Comparison of ENCODE assay signal across 9 mouse cellular contexts in the genomic region with DNA sequence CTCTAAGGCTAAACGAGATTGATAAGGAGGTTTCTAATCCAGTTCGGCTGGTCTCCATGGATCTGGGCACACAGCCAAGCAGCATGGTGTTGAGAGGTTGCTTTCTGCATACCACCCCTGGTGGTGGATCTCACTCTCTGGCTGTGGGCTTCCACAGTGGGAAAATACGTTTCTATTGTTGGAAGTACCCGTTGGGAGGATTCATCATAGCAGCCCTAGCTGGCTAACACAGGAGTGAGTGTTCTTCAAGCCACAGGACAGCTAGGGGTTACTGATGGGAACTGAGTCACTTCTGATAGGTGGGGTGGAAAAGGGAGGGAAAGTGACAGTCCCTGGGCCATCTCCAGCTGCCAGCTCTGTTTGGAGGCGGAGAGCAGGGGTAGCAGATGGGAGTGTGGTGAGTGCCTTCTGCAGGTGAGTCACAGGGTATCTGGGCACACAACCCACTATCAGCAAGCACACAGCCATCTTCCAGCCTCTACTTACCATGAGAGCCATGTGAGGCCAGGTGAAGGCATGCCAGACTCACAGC.
A peak's percentile ranks its signal among the peaks of the same experiment; 100 is the strongest.
DNase-seq lines count a peak whose midpoint lies in the region; ATAC-seq and TF ChIP-seq lines count a peak whose summit lies in the region.
"Had no signal": no experiment of that assay in that cellular context is flagged by ENCODE, and none has a peak within 500 bp of the region (broad histone marks: within the 10 kb centered on the region; RNA-seq: fewer than 3 reads in every experiment).

No protein-coding gene starts in this region.

- H3K27me3 ChIP-seq in kidney, embryonic 16.5 days (ENCODE audit: insufficient read depth, low read length) = no peaks in the 10 kb centered on the region
- H3K27me3 ChIP-seq in kidney, adult 2 months (replicated peaks; ENCODE audit: control insufficient read depth, insufficient read depth, low read length) = no peaks in the 10 kb centered on the region
- no peaks in the 10 kb centered on the region for H3K27me3 ChIP-seq in forebrain, embryonic 12.5 days
- no peaks in the 10 kb centered on the region for H3K27me3 ChIP-seq in myocyte (ENCODE audit: control insufficient read depth, insufficient read depth, insufficient read length)

- no peak overlapping the region for H3K9ac ChIP-seq in kidney, embryonic 16.5 days (replicated peaks; ENCODE audit: low read length)
- H3K9ac ChIP-seq in forebrain, embryonic 12.5 days = no peak overlapping the region

- no peak for TF ChIP-seq POLR2A in kidney, adult 2 months (IDR thresholded peaks at IDR 0.05; ENCODE audit: low read depth, low read length)
- TF ChIP-seq POLR2A in myocyte (IDR thresholded peaks at IDR 0.05; ENCODE audit: insufficient read length, low read depth) = no peak

- H3K36me3 ChIP-seq in kidney, embryonic 16.5 days (ENCODE audit: insufficient read depth, low read length) = no peaks in the 10 kb centered on the region
- no peaks in the 10 kb centered on the region for H3K36me3 ChIP-seq in kidney, adult 2 months (ENCODE audit: control insufficient read depth, insufficient read depth, low read length)
- H3K36me3 ChIP-seq in forebrain, embryonic 12.5 days (replicated peaks) = no peaks in the 10 kb centered on the region
- H3K36me3 ChIP-seq in myocyte (ENCODE audit: control insufficient read depth, insufficient read depth) = no peaks in the 10 kb centered on the region

- WGBS in kidney, embryonic 16.5 days = 57% methylated on average over 5 of the region's 5 CpGs
- 50% methylated on average over 5 of the region's 5 CpGs for WGBS in kidney, adult 2 months
- 47% methylated on average over 5 of the region's 5 CpGs for WGBS in forebrain, embryonic 12.5 days

- no peak overlapping the region for H3ac ChIP-seq in myocyte (ENCODE audit: control insufficient read depth, insufficient read length)

- TF ChIP-seq CTCF in kidney, adult 2 months (conservative IDR thresholded peaks at IDR 0.05; ENCODE audit: insufficient read depth, insufficient read length, low read depth, low read length) = no peak

- ATAC-seq in kidney, embryonic 16.5 days (ENCODE audit: low FRiP score, low TSS enrichment) = peak; percentile 10; the same call in 1 of the 2 replicates
- ATAC-seq in forebrain, embryonic 12.5 days (ENCODE audit: low FRiP score) = peak; percentile 39; the same call in 1 of the 2 replicates

- H3K4me1 ChIP-seq in kidney, embryonic 16.5 days (ENCODE audit: insufficient read depth, low read length) = peaks cover 26% of the 10 kb centered on the region
- 0 out of 2 replicates have a peak, but pooled peaks cover 4% of the 10 kb centered on the region for H3K4me1 ChIP-seq in kidney, adult 2 months (ENCODE audit: control insufficient read depth, insufficient read depth, low read length)
- H3K4me1 ChIP-seq in forebrain, embryonic 12.5 days = peaks cover 15% of the 10 kb centered on the region; the same call in 1 of the 2 replicates

- H3K4me3 ChIP-seq in kidney, embryonic 16.5 days (ENCODE audit: low read length) = no peak overlapping the region
- no peak overlapping the region for H3K4me3 ChIP-seq in kidney, adult 2 months (ENCODE audit: insufficient read depth, low read depth, low read length)
- no peak overlapping the region for H3K4me3 ChIP-seq in forebrain, embryonic 12.5 days (replicated peaks)
- no peak overlapping the region for H3K4me3 ChIP-seq in myocyte
- H3K4me3 ChIP-seq: erythroblast, embryonic 14.5 days had no signal

- H3K4me2 ChIP-seq in kidney, embryonic 16.5 days (replicated peaks; ENCODE audit: low read depth, low read length) = no peak overlapping the region
- H3K4me2 ChIP-seq in forebrain, embryonic 12.5 days = no peak overlapping the region
- peak overlapping the region; percentile 54 for H3K4me2 ChIP-seq in myocyte (ENCODE audit: low read depth)

- no peak for DNase-seq in kidney, adult 2 months
- peak; percentile 69 for DNase-seq in Muller cell, postnatal 12 days (ENCODE audit: inconsistent ontology term)
- DNase-seq in layer of hippocampus, adult 8-10 months (ENCODE audit: low spot score in 2 of 2) = peak; percentile 49 to 60
- no peak for DNase-seq in embryo, embryonic 10.5 days (ENCODE audit: low spot score)
- DNase-seq in kidney, adult 18-20 months = no peak

- H3K27ac ChIP-seq in kidney, embryonic 16.5 days (ENCODE audit: low read length) = no peak overlapping the region
- H3K27ac ChIP-seq in kidney, adult 2 months (ENCODE audit: insufficient read depth, low read depth, low read length) = no peak overlapping the region
- no peak overlapping the region for H3K27ac ChIP-seq in forebrain, embryonic 12.5 days

- no peaks in the 10 kb centered on the region for H3K9me3 ChIP-seq in kidney, embryonic 16.5 days (ENCODE audit: low read length)
- H3K9me3 ChIP-seq in forebrain, embryonic 12.5 days = no peaks in the 10 kb centered on the region

- no peaks in the 10 kb centered on the region for H3K79me2 ChIP-seq in myocyte (ENCODE audit: control insufficient read depth, insufficient read depth)

TF ChIP-seq in myocyte, 11 proteins besides CTCF, POLR2A, EP300 and RAD21:
- TF ChIP-seq SRF (IDR thresholded peaks at IDR 0.05; ENCODE audit: control insufficient read depth, insufficient read length, low read depth) = no peak
- TF ChIP-seq E2F4 (IDR thresholded peaks at IDR 0.05; ENCODE audit: insufficient read depth) = no peak
- peak in 1 of 3 experiments; percentile 90 for TF ChIP-seq MYOD1 (IDR thresholded peaks at IDR 0.05; ENCODE audit: control insufficient read depth in 1 of 3, insufficient read length in 2 of 3, low read depth in 2 of 3)
- TF ChIP-seq TCF12 (IDR thresholded peaks at IDR 0.05; ENCODE audit: insufficient read depth, poor library complexity, severe bottlenecking) = no peak
- TF ChIP-seq REST (IDR thresholded peaks at IDR 0.05; ENCODE audit: insufficient read depth, insufficient read length) = no peak
- peak in 2 of 3 experiments; percentile 9 to 83 for TF ChIP-seq MYOG (IDR thresholded peaks at IDR 0.05; ENCODE audit: control insufficient read depth in 1 of 3, insufficient read depth in 1 of 3, insufficient read length in 2 of 3, low read depth in 2 of 3)
- no peak for TF ChIP-seq USF1 (IDR thresholded peaks at IDR 0.05; ENCODE audit: low read depth)
- no peak for TF ChIP-seq POLR2AphosphoS2 (IDR thresholded peaks at IDR 0.05; ENCODE audit: insufficient read length, low read depth)
- peak; percentile 17 for TF ChIP-seq TCF3 (IDR thresholded peaks at IDR 0.05; ENCODE audit: insufficient read length, low read depth)
- TF ChIP-seq CEBPB (IDR thresholded peaks at IDR 0.05; ENCODE audit: insufficient read depth, poor library complexity, severe bottlenecking) = no peak
- no peak for TF ChIP-seq MAX (IDR thresholded peaks at IDR 0.05; ENCODE audit: low read depth)

Comparison
In these comparisons a context has a peak if more than half of its experiments do, and no peak if none do; other contexts are left out.
1. DNase-seq: peak in Muller cell, postnatal 12 days (single experiment) and layer of hippocampus, adult 8-10 months (2 of 2); none in kidney, adult 2 months (single experiment), embryo, embryonic 10.5 days (single experiment) and kidney, adult 18-20 months (single experiment).